In the genomic region with DNA sequence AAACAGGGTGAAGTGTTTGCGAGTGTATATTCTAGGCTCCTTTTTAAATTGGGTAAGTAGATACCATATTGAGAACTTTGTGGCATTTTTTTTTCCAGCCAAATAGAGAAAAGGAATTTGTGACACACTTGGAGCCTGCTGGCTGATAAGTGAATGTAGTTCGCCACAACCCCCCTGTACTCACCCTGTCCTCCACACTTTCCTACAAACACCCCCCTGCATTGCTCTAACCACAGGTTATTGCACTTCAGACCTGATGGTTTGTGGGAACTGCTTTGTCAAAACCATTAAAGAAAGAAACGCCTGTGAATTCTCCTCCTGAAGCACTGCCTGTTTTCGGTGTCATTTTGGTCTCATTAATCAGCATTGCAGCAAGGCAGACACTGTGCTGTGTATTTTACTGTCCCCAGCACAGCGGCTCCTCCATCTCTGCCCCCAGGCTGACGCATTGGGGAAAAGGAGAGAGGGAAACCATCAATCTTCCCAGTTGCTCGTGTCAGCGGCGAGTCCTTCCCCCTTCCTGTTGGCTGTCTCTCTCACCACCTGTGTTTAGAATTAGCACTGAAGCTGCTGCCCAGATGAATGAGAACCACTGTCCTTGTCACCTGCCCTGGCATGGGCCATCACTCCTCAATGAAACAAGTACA, we compare ENCODE assay signal across 15 mouse cellular contexts. TPM values are rescaled to one million over a fixed set of nuclear protein-coding genes. Genes with fewer than 3 reads are reported as not detected.
DNase-seq lines count a peak whose midpoint lies in the region; ATAC-seq lines count a peak whose summit lies in the region.
"Had no signal": no experiment of that assay in that cellular context is flagged by ENCODE, and none has a peak within 500 bp of the region (broad histone marks: within the 10 kb centered on the region; RNA-seq: fewer than 3 reads in every experiment).

No protein-coding gene starts in this region.

- H3K4me3 ChIP-seq in heart, embryonic 12.5 days, result no peak overlapping the region
- no peak overlapping the region for H3K4me3 ChIP-seq in hindbrain, embryonic 14.5 days (replicated peaks; ENCODE audit: low read length)
- H3K4me3 ChIP-seq: erythroblast, embryonic 14.5 days; heart, embryonic 10.5 days; layer of hippocampus, adult 2 months had no signal

- no peak for ATAC-seq in heart, embryonic 12.5 days (ENCODE audit: insufficient number of reproducible peaks, low FRiP score)
- peak; percentile 66 for ATAC-seq in common myeloid progenitor, adult 5-6 weeks (replicated peaks; ENCODE audit: low read depth, poor library complexity, severe bottlenecking)
- peak; percentile 64; the same call in 1 of the 2 replicates for ATAC-seq in hindbrain, embryonic 14.5 days (ENCODE audit: low FRiP score)

- no peaks in the 10 kb centered on the region for H3K36me3 ChIP-seq in heart, embryonic 12.5 days
- H3K36me3 ChIP-seq in hindbrain, embryonic 14.5 days (replicated peaks; ENCODE audit: control insufficient read depth, insufficient read depth), result no peaks in the 10 kb centered on the region
- H3K36me3 ChIP-seq: heart, embryonic 10.5 days had no signal

- WGBS in heart, embryonic 12.5 days, result 48% methylated on average over 9 of the region's 9 CpGs
- 49% methylated on average over 9 of the region's 9 CpGs for WGBS in hindbrain, embryonic 14.5 days

- 0 out of 2 replicates have a peak overlapping the region, but pooled peaks have one; percentile 5 for H3K4me2 ChIP-seq in heart, embryonic 12.5 days
- 0 out of 2 replicates have a peak overlapping the region, but pooled peaks have one; percentile 6 for H3K4me2 ChIP-seq in hindbrain, embryonic 14.5 days (replicated peaks)

- no peak overlapping the region for H3K9ac ChIP-seq in heart, embryonic 12.5 days
- no peak overlapping the region; the same call in 1 of the 2 replicates for H3K9ac ChIP-seq in hindbrain, embryonic 14.5 days

- intact Hi-C loops in heart, postnatal 14 days (cut with DNase I), result no loop called here
- intact Hi-C loops in left cerebral cortex, postnatal 36 days (cut with DNase I), result no loop called here

- H3K27me3 ChIP-seq in heart, embryonic 12.5 days (replicated peaks), result no peaks in the 10 kb centered on the region
- H3K27me3 ChIP-seq in hindbrain, embryonic 14.5 days (ENCODE audit: control insufficient read depth, insufficient read depth, low read length), result no peaks in the 10 kb centered on the region

- no peak overlapping the region for H3K27ac ChIP-seq in heart, embryonic 12.5 days (ENCODE audit: poor library complexity, severe bottlenecking)
- H3K27ac ChIP-seq in hindbrain, embryonic 14.5 days, result peak overlapping the region; percentile 33; the same call in 1 of the 2 replicates
- H3K27ac ChIP-seq: heart, embryonic 10.5 days; layer of hippocampus, adult 2 months had no signal

- no peak for DNase-seq in heart, postnatal 14 days
- DNase-seq in hindbrain, embryonic 14.5 days (ENCODE audit: low spot score), result no peak
- DNase-seq in mesoderm, embryonic 11.5 days (ENCODE audit: low read depth, low spot score), result peak; percentile 69
- DNase-seq in B cell, adult 2 months, result no peak
- DNase-seq in adrenal gland, postnatal 10 days, result no peak
- no peak for DNase-seq in left cerebral cortex, postnatal 36 days (ENCODE audit: low spot score in 2 of 2)
- DNase-seq: adrenal gland, postnatal 25 days; cerebellum, postnatal 36 days; lung, postnatal 4 days had no signal

- H3K4me1 ChIP-seq in heart, embryonic 12.5 days (replicated peaks), result peaks cover 6% of the 10 kb centered on the region; the same call in 1 of the 2 replicates
- H3K4me1 ChIP-seq in hindbrain, embryonic 14.5 days (replicated peaks; ENCODE audit: control insufficient read depth, insufficient read depth, low read length), result no peaks in the 10 kb centered on the region

- no peaks in the 10 kb centered on the region for H3K9me3 ChIP-seq in heart, embryonic 12.5 days (replicated peaks)
- no peaks in the 10 kb centered on the region for H3K9me3 ChIP-seq in hindbrain, embryonic 14.5 days (ENCODE audit: control insufficient read depth, low read length)
- H3K9me3 ChIP-seq: G1E; heart, embryonic 10.5 days had no signal

RNA-seq across cellular contexts. Expression of a gene that starts 33.9 kb away (rescaled TPM):
- polyA plus RNA-seq in heart, embryonic 12.5 days (2016; fragmentation: Nextera tagmentation; extraction: Ambion mirVana), result 8.5 and 9.1 TPM in 2 replicates
- 1 to 10 TPM; 7.1 to 7.6 TPM for total RNA-seq in heart, postnatal 14 days (2021)
- total RNA-seq in common myeloid progenitor, adult 5-6 weeks (2017), result 3.7 and 6.6 TPM in 2 replicates
- polyA plus RNA-seq in hindbrain, embryonic 14.5 days (2014; fragmentation: Nextera tagmentation; extraction: Ambion mirVana), result 4.6 and 5.4 TPM in 2 replicates
- total RNA-seq in adrenal gland, postnatal 10 days (2021), result 10 to 100 TPM; 11.4 to 12.6 TPM
- total RNA-seq in left cerebral cortex, postnatal 36 days (2021), result 1 to 10 TPM; 6.4 to 8.6 TPM
